Mouse (Mus musculus) kidney, adult 2 months (tissue): ENCODE measurements around the gene Tent5c. TPM values are rescaled to one million over a fixed set of nuclear protein-coding genes. Genes with fewer than 3 reads are reported as not detected.

Experiments used
- DNase-seq: peaks from one replicate; pipeline ENCODE4 v3.0.0; 2021
- H3K27ac ChIP-seq: fragments of 200-500 bp; 2 replicates; pipeline ENCODE4 v1.5.1; 2012; ENCODE audit warnings: low read depth, low read length, control low read depth, inconsistent platforms; ENCODE audit not compliant: insufficient read depth
- H3K27me3 ChIP-seq: fragments of 200-500 bp; replicated peaks from 2 replicates; pipeline ENCODE4 v1.6.1; 2012; ENCODE audit warnings: mild to moderate bottlenecking, moderate library complexity, low read length, inconsistent platforms; ENCODE audit not compliant: control insufficient read depth, insufficient read depth
- H3K36me3 ChIP-seq: fragments of 200-500 bp; 2 replicates; pipeline ENCODE4 v1.6.1; 2012; ENCODE audit warnings: mild to moderate bottlenecking, moderate library complexity, low read length, inconsistent platforms; ENCODE audit not compliant: control insufficient read depth, insufficient read depth
- H3K4me1 ChIP-seq: fragments of 200-500 bp; 2 replicates; pipeline ENCODE4 v1.6.1; 2011; ENCODE audit warnings: low read length; ENCODE audit not compliant: control insufficient read depth, insufficient read depth
- H3K4me3 ChIP-seq: fragments of 200-500 bp; 2 replicates; pipeline ENCODE4 v1.5.1; 2011; ENCODE audit warnings: mild to moderate bottlenecking, low read depth, low read length, control low read depth; ENCODE audit not compliant: insufficient read depth
- CTCF ChIP-seq: fragments of 200-500 bp; conservative IDR thresholded peaks from 2 replicates; pipeline ENCODE4 v1.5.1; 2011; ENCODE audit warnings: low read depth, mild to moderate bottlenecking, control low read depth, low read length, moderate library complexity, mixed read lengths; ENCODE audit not compliant: insufficient read depth, insufficient read length
- POLR2A ChIP-seq: fragments of 200-500 bp; IDR thresholded peaks from one replicate; pipeline ENCODE4 v1.6.1; 2011; ENCODE audit warnings: low read depth, low read length, control low read depth
- WGBS: fragments of 180-500 bp; shearing (Covaris S2); methylation state at CpG from one replicate; pipeline ENCODE4 v1.1.7; 2018; 5-methylcytosine and 5-hydroxymethylcytosine counted together
- polyA plus RNA-seq: library from polyadenylated mRNA; depleted of rRNA; stranded (reverse); fragments of >200 nt; gene quantifications from 2 replicates; pipeline ENCODE4 v1.2.3, GENCODE M21; 2012; rRNA removed

The Tent5c gene
- polyA plus RNA-seq, result 3.8 and 4.2 TPM in 2 replicates

GRCm38 (mm10) chr3:100489133-100490009 lies at the start of gene Tent5c:
Tent5c (minus strand) TSS chr3:100489324.
- Histone ChIP-seq H3K4me3 (peak within 1 kb of the TSS; percentile 91), H3K27ac (peak within 1 kb of the TSS; percentile 54; the same call in 1 of the 2 replicates), H3K4me1 (peaks cover 4% of the 10 kb centered on the region; the same call in 1 of the 2 replicates), H3K27me3 (no peaks in the 10 kb centered on the region), H3K36me3 (no peaks in the 10 kb centered on the region)
- TF ChIP-seq CTCF (no peak), POLR2A (peak; percentile 36)
- WGBS, result under 1% methylated on average over 70 of the region's 73 CpGs
- peak; percentile 98 for DNase-seq

- DNase-seq, result no peak
- TF ChIP-seq CTCF (no peak), POLR2A (no peak)
- Histone ChIP-seq H3K27me3 (no peaks in the 10 kb centered on the region), H3K36me3 (no peaks in the 10 kb centered on the region), H3K4me3 (no peak overlapping the region), H3K4me1 (no peaks in the 10 kb centered on the region), H3K27ac (no peak overlapping the region)
- WGBS, result 100% methylated on average over 2 of the region's 2 CpGs
Measured at GRCm38 (mm10) chr3:100536686-100537085, 47.6 kb upstream of the Tent5c start.

GRCm38 (mm10) chr3:100535902-100536301 lies 46.8 kb upstream of the Tent5c start:
- H3K36me3 ChIP-seq, result no peaks in the 10 kb centered on the region
- 62% methylated on average over 4 of the region's 4 CpGs for WGBS

GRCm38 (mm10) chr3:100535298-100535697 lies 46.2 kb upstream of the Tent5c start:
- WGBS, result 78% methylated on average over 3 of the region's 3 CpGs

More at GRCm38 (mm10) chr3:100535902-100536301, 46.8 kb upstream of the Tent5c start:
- DNase-seq, result no peak
- no peak overlapping the region for H3K4me3 ChIP-seq
- H3K27ac ChIP-seq, result no peak overlapping the region
- TF ChIP-seq CTCF (no peak), POLR2A (no peak)
- H3K4me1 ChIP-seq, result no peaks in the 10 kb centered on the region
- no peaks in the 10 kb centered on the region for H3K27me3 ChIP-seq

GRCm38 (mm10) chr3:100534394-100534793 lies 45.3 kb upstream of the Tent5c start:
- Histone ChIP-seq H3K4me1 (no peaks in the 10 kb centered on the region), H3K27ac (no peak overlapping the region), H3K27me3 (no peaks in the 10 kb centered on the region), H3K36me3 (no peaks in the 10 kb centered on the region), H3K4me3 (no peak overlapping the region)
- WGBS, result 85% methylated on average over 3 of the region's 3 CpGs
- TF ChIP-seq CTCF, result no peak
- TF ChIP-seq POLR2A, result no peak
- no peak for DNase-seq

More at GRCm38 (mm10) chr3:100535298-100535697, 46.2 kb upstream of the Tent5c start:
- Histone ChIP-seq H3K27me3 (no peaks in the 10 kb centered on the region), H3K4me1 (no peaks in the 10 kb centered on the region), H3K4me3 (no peak overlapping the region), H3K27ac (no peak overlapping the region), H3K36me3 (no peaks in the 10 kb centered on the region)
- TF ChIP-seq POLR2A, result no peak
- no peak for TF ChIP-seq CTCF
- DNase-seq, result no peak

GRCm38 (mm10) chr3:100533429-100533828 lies 44.3 kb upstream of the Tent5c start:
- no peaks in the 10 kb centered on the region for H3K27me3 ChIP-seq
- H3K27ac ChIP-seq, result no peak overlapping the region
- no peak overlapping the region for H3K4me3 ChIP-seq
- TF ChIP-seq CTCF (no peak), POLR2A (no peak)
- no peaks in the 10 kb centered on the region for H3K36me3 ChIP-seq
- DNase-seq, result no peak
- H3K4me1 ChIP-seq, result no peaks in the 10 kb centered on the region

GRCm38 (mm10) chr3:100530919-100531318 lies 41.8 kb upstream of the Tent5c start:
- no peaks in the 10 kb centered on the region for H3K36me3 ChIP-seq
- H3K4me1 ChIP-seq, result no peaks in the 10 kb centered on the region
- no peak for TF ChIP-seq POLR2A
- no peak for TF ChIP-seq CTCF
- 92% methylated on average over 5 of the region's 5 CpGs for WGBS
- no peaks in the 10 kb centered on the region for H3K27me3 ChIP-seq
- H3K27ac ChIP-seq, result no peak overlapping the region
- H3K4me3 ChIP-seq, result no peak overlapping the region
- no peak for DNase-seq
